Mouse (Mus musculus) cerebellum, postnatal 25 days (tissue): ENCODE measurements around the gene Prr15l.
A peak's percentile ranks its signal among the peaks of the same experiment; 100 is the strongest.

Experiments
- DNase-seq, 2 experiments: peaks; one replicate each; pipeline ENCODE4 v3.0.0; 2021; ENCODE audit warnings: mixed read lengths in 2 of 2

Prr15l gene

GRCm38 (mm10) chr11:96919003-96919402 lies 8.9 kb upstream of the Prr15l start:
- DNase-seq: no peak

- DNase-seq: no peak
Observed at GRCm38 (mm10) chr11:96924861-96925260, 3.0 kb upstream of the Prr15l start.

GRCm38 (mm10) chr11:96925469-96926148 lies 2.3 kb upstream of the Prr15l start:
- no peak for DNase-seq

- no peak for DNase-seq
Observed at GRCm38 (mm10) chr11:96926587-96926986, 1.3 kb upstream of the Prr15l start.

- DNase-seq: no peak
Observed at GRCm38 (mm10) chr11:96928691-96929090, 787 bp downstream of the Prr15l start.

- DNase-seq: no peak
Observed at GRCm38 (mm10) chr11:96929096-96929765, 1.3 kb downstream of the Prr15l start.

GRCm38 (mm10) chr11:96929766-96930331 lies 1.9 kb downstream of the Prr15l start:
- DNase-seq: no peak

GRCm38 (mm10) chr11:96931327-96932062 lies 3.6 kb downstream of the Prr15l start:
- DNase-seq: no peak

- DNase-seq: no peak
Observed at GRCm38 (mm10) chr11:96933562-96934276, 5.8 kb downstream of the Prr15l start.

GRCm38 (mm10) chr11:96934921-96935356 lies 7.0 kb downstream of the Prr15l start:
- no peak for DNase-seq

- no peak for DNase-seq
Observed at GRCm38 (mm10) chr11:96935872-96936650, 8.2 kb downstream of the Prr15l start.

GRCm38 (mm10) chr11:96937549-96938425 lies 9.9 kb downstream of the Prr15l start:
- DNase-seq: peak; percentile 32 to 55

GRCm38 (mm10) chr11:96938426-96938800 lies 10.5 kb downstream of the Prr15l start:
- DNase-seq: no peak

GRCm38 (mm10) chr11:96940578-96941465 lies 12.9 kb downstream of the Prr15l start:
- no peak for DNase-seq

GRCm38 (mm10) chr11:96941989-96942590 lies 14.2 kb downstream of the Prr15l start:
- DNase-seq: no peak

- peak; percentile 90 to 93 for DNase-seq
Observed at GRCm38 (mm10) chr11:96943746-96944304, 15.9 kb downstream of the Prr15l start, which contains the start of gene Pnpo. Pnpo (minus strand) TSS chr11:96943986.

GRCm38 (mm10) chr11:96944844-96945580 lies 17.1 kb downstream of the Prr15l start:
- DNase-seq: no peak

GRCm38 (mm10) chr11:96946498-96946897 lies 18.6 kb downstream of the Prr15l start:
- DNase-seq: no peak
